Mouse (Mus musculus): ENCODE data around the gene Thsd4. TPM values are rescaled to one million over a fixed set of nuclear protein-coding genes. Genes with fewer than 3 reads are reported as not detected.

The Thsd4 gene
- total RNA-seq, 2 experiments from 2014 or later = not detected

GRCm38 (mm10) chr9:60115711-60116247 is 406.1 kb downstream of the Thsd4 start:
- ATAC-seq (replicated peaks; ENCODE audit: poor library complexity, severe bottlenecking) = no peak

- no peak for ATAC-seq (replicated peaks; ENCODE audit: poor library complexity, severe bottlenecking)
These were observed 406.5 kb downstream of the Thsd4 start for GRCm38 (mm10) chr9:60115306-60115705.

GRCm38 (mm10) chr9:60110200-60110599 is 411.6 kb downstream of the Thsd4 start:
- ATAC-seq (replicated peaks; ENCODE audit: poor library complexity, severe bottlenecking) = no peak

- no peak for ATAC-seq (replicated peaks; ENCODE audit: poor library complexity, severe bottlenecking)
These were observed 415.2 kb downstream of the Thsd4 start for GRCm38 (mm10) chr9:60106683-60107082.

GRCm38 (mm10) chr9:60106106-60106505 is 415.7 kb downstream of the Thsd4 start:
- ATAC-seq (replicated peaks; ENCODE audit: poor library complexity, severe bottlenecking) = no peak

GRCm38 (mm10) chr9:60094211-60094610 is 427.6 kb downstream of the Thsd4 start:
- no peak for ATAC-seq (replicated peaks; ENCODE audit: poor library complexity, severe bottlenecking)

GRCm38 (mm10) chr9:60092428-60092827 is 429.4 kb downstream of the Thsd4 start:
- ATAC-seq (replicated peaks; ENCODE audit: poor library complexity, severe bottlenecking) = no peak

GRCm38 (mm10) chr9:60089441-60089840 is 432.4 kb downstream of the Thsd4 start:
- no peak for ATAC-seq (replicated peaks; ENCODE audit: poor library complexity, severe bottlenecking)

- no peak for ATAC-seq (replicated peaks; ENCODE audit: poor library complexity, severe bottlenecking)
These were observed 433.7 kb downstream of the Thsd4 start for GRCm38 (mm10) chr9:60088101-60088500.

GRCm38 (mm10) chr9:60082107-60082581 is 439.7 kb downstream of the Thsd4 start:
- no peak for ATAC-seq (replicated peaks; ENCODE audit: poor library complexity, severe bottlenecking)

GRCm38 (mm10) chr9:60077761-60078160 is 444.1 kb downstream of the Thsd4 start:
- no peak for ATAC-seq (replicated peaks; ENCODE audit: poor library complexity, severe bottlenecking)

- ATAC-seq (replicated peaks; ENCODE audit: poor library complexity, severe bottlenecking) = no peak
These were observed 445.4 kb downstream of the Thsd4 start for GRCm38 (mm10) chr9:60076396-60076795.

- no peak for ATAC-seq (replicated peaks; ENCODE audit: poor library complexity, severe bottlenecking)
These were observed 450.1 kb downstream of the Thsd4 start for GRCm38 (mm10) chr9:60071620-60072263.

GRCm38 (mm10) chr9:60067241-60067640 is 454.6 kb downstream of the Thsd4 start:
- no peak for ATAC-seq (replicated peaks; ENCODE audit: poor library complexity, severe bottlenecking)

- ATAC-seq (replicated peaks; ENCODE audit: poor library complexity, severe bottlenecking) = no peak
These were observed 456.7 kb downstream of the Thsd4 start for GRCm38 (mm10) chr9:60065184-60065583.

- ATAC-seq (replicated peaks; ENCODE audit: poor library complexity, severe bottlenecking) = no peak
These were observed 458.6 kb downstream of the Thsd4 start for GRCm38 (mm10) chr9:60063191-60063720.

GRCm38 (mm10) chr9:60056131-60056530 is 465.7 kb downstream of the Thsd4 start:
- no peak for ATAC-seq (replicated peaks; ENCODE audit: poor library complexity, severe bottlenecking)

- no peak for ATAC-seq (replicated peaks; ENCODE audit: poor library complexity, severe bottlenecking)
These were observed 466.9 kb downstream of the Thsd4 start for GRCm38 (mm10) chr9:60054951-60055350.

GRCm38 (mm10) chr9:60053117-60053516 is 468.7 kb downstream of the Thsd4 start:
- no peak for ATAC-seq (replicated peaks; ENCODE audit: poor library complexity, severe bottlenecking)

GRCm38 (mm10) chr9:60052415-60052814 is 469.4 kb downstream of the Thsd4 start:
- no peak for ATAC-seq (replicated peaks; ENCODE audit: poor library complexity, severe bottlenecking)

GRCm38 (mm10) chr9:60043175-60043574 is 478.7 kb downstream of the Thsd4 start:
- no peak for ATAC-seq (replicated peaks; ENCODE audit: poor library complexity, severe bottlenecking)

- ATAC-seq (replicated peaks; ENCODE audit: poor library complexity, severe bottlenecking) = no peak
These were observed 487.0 kb downstream of the Thsd4 start for GRCm38 (mm10) chr9:60034883-60035282.

All from granulocyte monocyte progenitor cell, adult 5-6 weeks (primary cell).